Mouse (Mus musculus) kidney, adult 2 months (tissue): ENCODE results near the gene Slc16a11.

ENCODE experiments used
- CTCF ChIP-seq: fragments of 200-500 bp; conservative IDR thresholded peaks from 2 replicates; pipeline ENCODE4 v1.5.1; 2011; ENCODE audit warnings: low read depth, mild to moderate bottlenecking, control low read depth, low read length, moderate library complexity, mixed read lengths; ENCODE audit not compliant: insufficient read depth, insufficient read length
- POLR2A ChIP-seq: fragments of 200-500 bp; IDR thresholded peaks from one replicate; pipeline ENCODE4 v1.6.1; 2011; ENCODE audit warnings: low read depth, low read length, control low read depth

DNA sequence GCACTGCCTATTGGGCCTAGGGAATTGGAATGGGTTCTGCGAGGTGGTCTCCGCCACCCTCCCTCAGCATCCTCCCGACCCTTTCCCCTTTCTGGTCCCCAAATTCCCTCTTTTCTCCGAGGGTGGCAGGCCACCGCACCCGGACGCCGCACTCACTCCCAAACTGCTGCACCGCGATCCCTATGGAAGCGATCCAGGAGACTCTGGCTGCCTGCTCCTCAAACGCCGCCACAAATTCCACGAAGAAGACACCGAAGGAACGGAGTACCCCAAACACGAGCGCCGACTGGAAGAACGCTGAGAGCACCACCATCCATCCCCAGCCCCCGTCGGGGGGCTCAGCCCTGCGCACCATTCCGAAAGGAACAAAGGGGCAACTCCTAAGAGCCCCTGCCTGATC is 7.8 kb downstream of the Slc16a11 start:
- TF ChIP-seq CTCF (no peak), POLR2A (no peak)
